Comparison of ENCODE assay signal across 8 mouse cellular contexts in genomic region chr14:31165991-31166630, GRCm38 (mm10). TPM values are rescaled to one million over a fixed set of nuclear protein-coding genes. Genes with fewer than 3 reads are reported as not detected.
A peak's percentile ranks its signal among the peaks of the same experiment; 100 is the strongest.
DNase-seq lines count a peak whose midpoint lies in the region; ATAC-seq lines count a peak whose summit lies in the region.

No protein-coding gene starts in this region.

- H3K4me1 ChIP-seq in embryonic facial prominence, embryonic 13.5 days: peaks cover 14% of the 10 kb centered on the region
- H3K4me1 ChIP-seq in neural tube, embryonic 13.5 days (replicated peaks): peaks cover 37% of the 10 kb centered on the region; the same call in 1 of the 2 replicates

- no peak overlapping the region for H3K4me3 ChIP-seq in embryonic facial prominence, embryonic 13.5 days
- no peak overlapping the region for H3K4me3 ChIP-seq in neural tube, embryonic 13.5 days

- H3K4me2 ChIP-seq in embryonic facial prominence, embryonic 13.5 days: peak overlapping the region; percentile 27
- H3K4me2 ChIP-seq in neural tube, embryonic 13.5 days: peak overlapping the region; percentile 36; the same call in 1 of the 2 replicates

- H3K27me3 ChIP-seq in embryonic facial prominence, embryonic 13.5 days: no peaks in the 10 kb centered on the region
- no peaks in the 10 kb centered on the region for H3K27me3 ChIP-seq in neural tube, embryonic 13.5 days

- H3K9me3 ChIP-seq in embryonic facial prominence, embryonic 13.5 days: no peaks in the 10 kb centered on the region
- no peaks in the 10 kb centered on the region for H3K9me3 ChIP-seq in neural tube, embryonic 13.5 days

- no peak overlapping the region for H3K27ac ChIP-seq in embryonic facial prominence, embryonic 13.5 days
- no peak overlapping the region for H3K27ac ChIP-seq in neural tube, embryonic 13.5 days (replicated peaks)

- 62% methylated on average over 10 of the region's 10 CpGs for WGBS in embryonic facial prominence, embryonic 13.5 days
- 55% methylated on average over 10 of the region's 10 CpGs for WGBS in neural tube, embryonic 13.5 days

- DNase-seq in kidney, postnatal 4 days: peak; percentile 40 to 50
- DNase-seq in kidney, postnatal 25 days: no peak
- peak; percentile 28 for DNase-seq in liver
- DNase-seq in ovary, adult 18-20 months (ENCODE audit: low spot score): no peak
- DNase-seq in layer of hippocampus, postnatal 36 days: no peak
- no peak for DNase-seq in cerebellum, adult 11-12 months

- peaks cover 11% of the 10 kb centered on the region for H3K36me3 ChIP-seq in embryonic facial prominence, embryonic 13.5 days
- peaks cover 17% of the 10 kb centered on the region for H3K36me3 ChIP-seq in neural tube, embryonic 13.5 days

- ATAC-seq in embryonic facial prominence, embryonic 13.5 days (ENCODE audit: insufficient number of reproducible peaks, insufficient read depth, low FRiP score, low TSS enrichment, low read depth): no peak
- ATAC-seq in neural tube, embryonic 13.5 days (ENCODE audit: low read depth): no peak

- no peak overlapping the region for H3K9ac ChIP-seq in embryonic facial prominence, embryonic 13.5 days
- H3K9ac ChIP-seq in neural tube, embryonic 13.5 days: no peak overlapping the region

RNA-seq across cellular contexts. Expression of gene Stab1, which starts 2.3 kb away (rescaled TPM):
- 27.5 and 34.5 TPM in 2 replicates for polyA plus RNA-seq in embryonic facial prominence, embryonic 13.5 days (2015; fragmentation: Nextera tagmentation; extraction: Ambion mirVana)
- polyA plus RNA-seq in neural tube, embryonic 13.5 days (2015; fragmentation: Nextera tagmentation; extraction: Ambion mirVana): 18.0 and 26.0 TPM in 2 replicates
- total RNA-seq in layer of hippocampus, postnatal 36 days (2021): 10 to 100 TPM; 16.6 to 24.0 TPM

RNA-seq across cellular contexts. Expression of gene Nt5dc2, which starts 35.3 kb away (rescaled TPM):
- polyA plus RNA-seq in embryonic facial prominence, embryonic 13.5 days (2015; fragmentation: Nextera tagmentation; extraction: Ambion mirVana): 298 and 330 TPM in 2 replicates
- 276 and 293 TPM in 2 replicates for polyA plus RNA-seq in neural tube, embryonic 13.5 days (2015; fragmentation: Nextera tagmentation; extraction: Ambion mirVana)
- total RNA-seq in layer of hippocampus, postnatal 36 days (2021): 10 to 100 TPM; 12.4 to 13.6 TPM

RNA-seq across cellular contexts. Expression of gene Smim4, which starts 37.4 kb away (rescaled TPM):
- 72.6 and 80.7 TPM in 2 replicates for polyA plus RNA-seq in embryonic facial prominence, embryonic 13.5 days (2015; fragmentation: Nextera tagmentation; extraction: Ambion mirVana)
- 66.5 and 89.9 TPM in 2 replicates for polyA plus RNA-seq in neural tube, embryonic 13.5 days (2015; fragmentation: Nextera tagmentation; extraction: Ambion mirVana)
- total RNA-seq in layer of hippocampus, postnatal 36 days (2021): 10 to 100 TPM; 24.6 to 27.7 TPM

RNA-seq across cellular contexts. Expression of gene Tnnc1, which starts 42.0 kb away (rescaled TPM):
- polyA plus RNA-seq in embryonic facial prominence, embryonic 13.5 days (2015; fragmentation: Nextera tagmentation; extraction: Ambion mirVana): 34.6 and 38.8 TPM in 2 replicates
- polyA plus RNA-seq in neural tube, embryonic 13.5 days (2015; fragmentation: Nextera tagmentation; extraction: Ambion mirVana): 21.3 and 65.5 TPM in 2 replicates
- 1 to 10 TPM; 3.8 to 4.4 TPM for total RNA-seq in layer of hippocampus, postnatal 36 days (2021)

RNA-seq across cellular contexts. Expression of gene Nisch, which starts 50.6 kb away (rescaled TPM):
- polyA plus RNA-seq in embryonic facial prominence, embryonic 13.5 days (2015; fragmentation: Nextera tagmentation; extraction: Ambion mirVana): 415 and 428 TPM in 2 replicates
- 329 and 336 TPM in 2 replicates for polyA plus RNA-seq in neural tube, embryonic 13.5 days (2015; fragmentation: Nextera tagmentation; extraction: Ambion mirVana)
- 100 to 1,000 TPM; 458 to 488 TPM for total RNA-seq in layer of hippocampus, postnatal 36 days (2021)

Comparison
In these comparisons a context has a peak if more than half of its experiments do, and no peak if none do; other contexts are left out.
1. DNase-seq: peak in kidney, postnatal 4 days (2 of 2) and liver (single experiment); none in kidney, postnatal 25 days (0 of 2), ovary, adult 18-20 months (single experiment), layer of hippocampus, postnatal 36 days (0 of 2) and cerebellum, adult 11-12 months (single experiment).